ENCODE assay signal across 16 mouse cellular contexts in the genomic region with DNA sequence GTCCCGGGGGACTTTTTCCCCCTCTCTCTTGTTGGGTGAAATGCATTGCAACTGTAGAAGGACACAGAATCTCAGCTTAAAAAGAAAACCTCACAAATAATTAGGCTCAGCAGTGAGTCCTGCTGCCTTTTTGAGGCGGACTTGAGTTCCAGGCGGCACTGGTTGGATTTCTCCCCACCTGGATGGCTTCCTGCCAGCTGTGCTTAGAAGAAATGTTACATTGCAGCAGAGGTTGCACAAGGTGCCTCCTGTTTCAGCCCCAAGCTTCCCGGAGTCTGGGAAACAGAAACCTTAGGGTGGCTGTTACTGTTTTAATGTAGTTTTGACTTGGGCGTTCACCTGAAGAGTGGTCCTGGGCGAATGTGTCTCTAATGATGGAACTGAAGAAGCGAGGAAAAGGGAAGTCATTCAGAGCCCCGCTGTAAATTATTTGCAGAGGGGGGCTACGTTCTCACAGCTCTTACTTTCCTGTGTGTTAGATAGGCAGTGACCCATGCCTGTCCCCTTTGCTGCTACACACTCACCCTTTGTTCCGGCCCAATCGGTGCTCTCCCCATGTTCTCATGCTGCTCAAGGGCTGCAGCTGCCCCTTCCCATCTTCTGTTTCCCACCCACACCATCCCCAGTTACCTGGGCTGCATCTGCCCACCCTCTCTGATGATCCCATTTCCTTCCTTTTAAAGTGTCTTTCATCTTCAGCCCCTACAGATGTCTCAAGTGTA.
DNase-seq lines count a peak whose midpoint lies in the region; TF ChIP-seq lines count a peak whose summit lies in the region.
"Had no signal": no experiment of that assay in that cellular context is flagged by ENCODE, and none has a peak within 500 bp of the region (broad histone marks: within the 10 kb centered on the region; RNA-seq: fewer than 3 reads in every experiment).

No protein-coding gene starts in this region.

- 86% methylated on average over 11 of the region's 11 CpGs for WGBS in liver, adult 2 months
- WGBS in hindbrain, embryonic 10.5 days = 79% methylated on average over 11 of the region's 11 CpGs

- H3K79me2 ChIP-seq in liver, adult 2 months (ENCODE audit: control insufficient read depth, insufficient read depth, low read length) = no peaks in the 10 kb centered on the region

- no peak for TF ChIP-seq CTCF in liver, adult 2 months (IDR thresholded peaks at IDR 0.05; ENCODE audit: low read depth, low read length)

- no peaks in the 10 kb centered on the region for H3K9me3 ChIP-seq in hindbrain, embryonic 10.5 days

- H3K4me1 ChIP-seq in liver, adult 2 months (ENCODE audit: control insufficient read depth, insufficient read depth, low read length) = peaks cover 4% of the 10 kb centered on the region
- H3K4me1 ChIP-seq in hindbrain, embryonic 10.5 days (replicated peaks) = peaks cover 35% of the 10 kb centered on the region

- H3K27ac ChIP-seq in liver, adult 2 months (replicated peaks; ENCODE audit: insufficient read depth, low read depth, low read length) = no peak overlapping the region
- no peak overlapping the region for H3K27ac ChIP-seq in hindbrain, embryonic 10.5 days
- H3K27ac ChIP-seq: stomach, postnatal 0 days had no signal

- TF ChIP-seq POLR2A in liver, adult 2 months (IDR thresholded peaks at IDR 0.05; ENCODE audit: extremely low read depth, insufficient read depth, low read length) = no peak

- no peaks in the 10 kb centered on the region for H3K27me3 ChIP-seq in liver, adult 2 months (ENCODE audit: control insufficient read depth, insufficient read depth, low read length)
- no peaks in the 10 kb centered on the region for H3K27me3 ChIP-seq in hindbrain, embryonic 10.5 days (ENCODE audit: insufficient read depth, poor library complexity, severe bottlenecking)

- H3K4me3 ChIP-seq in liver, adult 2 months (ENCODE audit: insufficient read depth, low read depth, low read length) = no peak overlapping the region
- no peak overlapping the region for H3K4me3 ChIP-seq in hindbrain, embryonic 10.5 days

- no peaks in the 10 kb centered on the region for H3K36me3 ChIP-seq in liver, adult 2 months (ENCODE audit: control insufficient read depth, insufficient read depth, low read length)
- peaks cover 13% of the 10 kb centered on the region; the same call in 1 of the 2 replicates for H3K36me3 ChIP-seq in hindbrain, embryonic 10.5 days

- peak; percentile 29 for DNase-seq in liver, adult 2 months (ENCODE audit: extremely low read depth, low read depth, low spot score)
- DNase-seq in liver = no peak
- DNase-seq in fat pad, adult 2 months (ENCODE audit: extremely low read depth, low read depth, low spot score) = peak; percentile 36
- peak; percentile 56 to 65 for DNase-seq in kidney, adult 8-10 months
- DNase-seq in kidney, postnatal 36 days = peak; percentile 67 to 75
- no peak for DNase-seq in right cerebral cortex, postnatal 4 days
- no peak for DNase-seq in hindbrain, embryonic 10.5 days (ENCODE audit: low spot score)
- no peak for DNase-seq in frontal cortex, postnatal 36 days (ENCODE audit: low spot score in 2 of 2)
- DNase-seq: adrenal gland, adult 2 months; cerebellum, adult 11 months; cerebellum, postnatal 14 days; embryo, embryonic 11 days; heart, adult 11 months; liver, postnatal 0 days; right cerebral cortex, postnatal 14 days had no signal

- no peak overlapping the region for H3K9ac ChIP-seq in liver, adult 2 months (ENCODE audit: low read depth, low read length)
- H3K9ac ChIP-seq: liver, postnatal 0 days had no signal

Comparison
In these comparisons a context has a peak if more than half of its experiments do, and no peak if none do; other contexts are left out.
1. DNase-seq: peak in liver, adult 2 months (single experiment), fat pad, adult 2 months (single experiment), kidney, adult 8-10 months (2 of 2) and kidney, postnatal 36 days (2 of 2); none in liver (single experiment), right cerebral cortex, postnatal 4 days (single experiment), hindbrain, embryonic 10.5 days (single experiment) and frontal cortex, postnatal 36 days (0 of 2).